Mouse (Mus musculus) olfactory bulb, adult 2 months (tissue): ENCODE measurements around the gene Cdc73.

Experiments
- CTCF ChIP-seq: fragments of 200-500 bp; IDR thresholded peaks from 2 replicates; pipeline ENCODE4 v1.5.1; 2012; ENCODE audit warnings: low read depth, mild to moderate bottlenecking, low read length, moderate library complexity; ENCODE audit not compliant: insufficient read depth
- POLR2A ChIP-seq: fragments of 200-500 bp; IDR thresholded peaks from 2 replicates; pipeline ENCODE4 v1.6.1; 2012; ENCODE audit warnings: mild to moderate bottlenecking, low read depth, low read length, moderate library complexity; ENCODE audit not compliant: insufficient read depth

GRCm38 (mm10) chr1:143632854-143633587 is 69.7 kb downstream of the Cdc73 start:
- TF ChIP-seq CTCF (no peak), POLR2A (no peak)
